Mouse (Mus musculus) stomach, postnatal 0 days (tissue): ENCODE data around the gene Maf. TPM values are rescaled to one million over a fixed set of nuclear protein-coding genes. Genes with fewer than 3 reads are reported as not detected.

ENCODE experiments used
- ATAC-seq: fragments of 200-750 bp; cut with Nextera tagmentation; 2 replicates; pipeline ENCODE4 v1.8.0; 2017; ENCODE audit not compliant: low FRiP score, low TSS enrichment
- DNase-seq: peaks from one replicate; pipeline ENCODE4 v3.0.0-alpha.2; 2016; ENCODE audit warnings: low spot score
- H3K27ac ChIP-seq: fragments of 300-500 bp; sonication (generic); replicated peaks from 2 replicates; pipeline ENCODE4 v1.5.1; 2014; ENCODE audit warnings: mild to moderate bottlenecking, control low read depth
- H3K27me3 ChIP-seq: fragments of 300-500 bp; sonication (generic); 2 replicates; pipeline ENCODE4 v1.6.1; 2014; ENCODE audit warnings: low read length; ENCODE audit not compliant: control insufficient read depth, insufficient read depth
- H3K36me3 ChIP-seq: fragments of 300-500 bp; sonication (generic); 2 replicates; pipeline ENCODE4 v1.6.1; 2014; ENCODE audit warnings: low read length, mixed read lengths; ENCODE audit not compliant: control insufficient read depth, insufficient read depth
- H3K4me1 ChIP-seq: fragments of 300-500 bp; sonication (generic); replicated peaks from 2 replicates; pipeline ENCODE4 v1.6.1; 2014; ENCODE audit warnings: antibody characterized with exemption; ENCODE audit not compliant: control insufficient read depth, insufficient read depth
- H3K4me2 ChIP-seq: fragments of 300-500 bp; sonication (generic); replicated peaks from 2 replicates; pipeline ENCODE4 v1.6.1; 2014; ENCODE audit warnings: low read depth, mild to moderate bottlenecking, control low read depth, moderate library complexity
- H3K4me3 ChIP-seq: fragments of 300-500 bp; sonication (generic); 2 replicates; pipeline ENCODE4 v1.5.1; 2014; ENCODE audit warnings: low read depth, low read length, control low read depth
- H3K9ac ChIP-seq: fragments of 300-500 bp; sonication (generic); 2 replicates; pipeline ENCODE4 v1.6.1; 2014; ENCODE audit warnings: mild to moderate bottlenecking, low read length, control low read depth, mixed read lengths
- H3K9me3 ChIP-seq: fragments of 300-500 bp; sonication (generic); 2 replicates; pipeline ENCODE4 v1.6.1; 2016; ENCODE audit warnings: low read length; ENCODE audit not compliant: control insufficient read depth
- CTCF ChIP-seq: IDR thresholded peaks from 2 replicates; pipeline ENCODE4 v1.5.1; 2016; ENCODE audit warnings: antibody characterized with exemption, low read depth, mild to moderate bottlenecking, moderate library complexity
- EP300 ChIP-seq: optimal IDR thresholded peaks from 2 replicates; pipeline ENCODE3; 2016; ENCODE audit warnings: antibody characterized with exemption
- WGBS: fragments of 180-500 bp; shearing (Covaris S2); extraction: QIAGEN DNeasy Blood & Tissue Kit; methylation state at CpG from one replicate; pipeline ENCODE4 v1.1.7; 2014; 5-methylcytosine and 5-hydroxymethylcytosine counted together
- polyA plus RNA-seq: library from polyadenylated mRNA; unstranded; fragments of >200 nt; fragmentation: Nextera tagmentation; extraction: Ambion mirVana; gene quantifications from 2 replicates; pipeline ENCODE4 v1.2.1, GENCODE M21; 2015

The Maf gene
- polyA plus RNA-seq, 1 experiment from 2014 or later, result 5.1 TPM

DNA sequence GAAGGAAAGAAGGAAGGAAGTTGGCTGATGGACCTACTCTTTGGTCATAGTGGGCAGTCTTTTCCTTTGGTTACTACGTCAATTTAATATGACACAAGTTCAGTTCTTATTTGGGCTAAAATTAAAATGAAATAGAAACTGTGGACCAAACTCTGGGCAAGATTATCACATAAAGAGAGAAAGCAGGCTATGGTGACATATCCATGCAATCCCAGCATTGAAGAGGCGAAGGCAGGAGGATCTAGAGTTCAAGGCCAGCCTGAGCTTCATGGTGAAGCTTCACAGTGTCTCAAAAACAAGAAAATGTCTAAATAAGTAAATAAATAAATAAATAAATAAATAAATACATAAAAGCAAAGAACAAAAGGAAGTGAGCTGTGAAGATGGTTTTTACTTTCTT, 42.7 kb downstream of the Maf start:
- H3K36me3 ChIP-seq, result no peaks in the 10 kb centered on the region
- no peaks in the 10 kb centered on the region for H3K4me1 ChIP-seq
- TF ChIP-seq EP300, result no peak
- no peak for TF ChIP-seq CTCF
- no peak overlapping the region for H3K9ac ChIP-seq
- no peak for ATAC-seq
- no peak overlapping the region for H3K4me3 ChIP-seq
- H3K27me3 ChIP-seq, result no peaks in the 10 kb centered on the region
- no peak overlapping the region for H3K27ac ChIP-seq
- H3K9me3 ChIP-seq, result no peaks in the 10 kb centered on the region
- no peak for DNase-seq
- 90% methylated on average over 2 of the region's 2 CpGs for WGBS
- no peak overlapping the region for H3K4me2 ChIP-seq

DNA sequence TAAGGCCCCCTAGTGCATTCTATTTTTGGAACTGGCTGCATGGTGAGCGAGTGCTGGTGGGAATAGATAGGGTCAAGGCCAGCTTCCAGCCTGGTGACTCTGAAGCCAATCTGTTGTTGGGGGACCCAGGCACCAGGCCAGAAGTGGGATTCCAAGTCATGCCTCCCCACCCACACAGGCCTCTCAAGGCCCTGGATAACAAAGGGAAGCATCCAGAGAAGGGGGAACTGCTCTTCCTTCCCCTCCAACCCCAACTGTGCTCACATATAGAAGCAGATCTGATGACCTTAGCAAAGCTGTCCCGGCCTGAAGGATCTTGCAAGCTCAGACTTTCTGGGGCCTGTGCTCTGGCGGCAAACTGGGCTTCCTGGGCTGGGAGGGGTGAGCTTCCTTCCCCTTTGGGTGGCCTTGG, 57.5 kb downstream of the Maf start:
- TF ChIP-seq EP300 (no peak), CTCF (no peak)
- Histone ChIP-seq H3K4me3 (no peak overlapping the region), H3K27ac (no peak overlapping the region), H3K27me3 (no peaks in the 10 kb centered on the region), H3K9ac (no peak overlapping the region), H3K4me1 (no peaks in the 10 kb centered on the region), H3K9me3 (no peaks in the 10 kb centered on the region), H3K4me2 (no peak overlapping the region), H3K36me3 (no peaks in the 10 kb centered on the region)
- ATAC-seq, result no peak
- no peak for DNase-seq
- 73% methylated on average over 3 of the region's 3 CpGs for WGBS

DNA sequence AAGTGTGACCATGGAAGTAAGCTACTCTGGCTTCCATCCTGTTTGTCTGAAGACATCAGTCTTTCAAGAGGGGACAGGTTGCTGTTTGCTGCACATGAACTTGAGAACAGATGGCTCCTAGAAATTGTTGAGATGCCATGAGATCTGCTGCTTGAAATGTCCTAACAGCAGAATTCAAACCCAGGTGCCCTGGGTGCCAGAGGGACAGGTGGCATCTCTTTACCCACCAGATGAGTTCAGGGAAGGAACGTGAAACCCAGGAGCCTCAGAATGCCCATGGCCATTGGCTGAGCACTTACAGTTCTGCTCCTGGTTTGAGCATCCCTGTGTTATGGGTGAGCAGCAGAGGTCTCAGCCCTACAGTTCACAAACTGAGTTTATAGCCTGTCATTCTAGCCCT, 62.5 kb downstream of the Maf start:
- Histone ChIP-seq H3K9me3 (no peaks in the 10 kb centered on the region), H3K4me1 (no peaks in the 10 kb centered on the region), H3K4me3 (no peak overlapping the region), H3K27me3 (no peaks in the 10 kb centered on the region), H3K27ac (no peak overlapping the region), H3K36me3 (no peaks in the 10 kb centered on the region), H3K9ac (no peak overlapping the region), H3K4me2 (no peak overlapping the region)
- WGBS, result 95% methylated on average over 1 of the region's 1 CpGs
- ATAC-seq (no peak), DNase-seq (no peak)
- TF ChIP-seq EP300 (no peak), CTCF (no peak)

DNA sequence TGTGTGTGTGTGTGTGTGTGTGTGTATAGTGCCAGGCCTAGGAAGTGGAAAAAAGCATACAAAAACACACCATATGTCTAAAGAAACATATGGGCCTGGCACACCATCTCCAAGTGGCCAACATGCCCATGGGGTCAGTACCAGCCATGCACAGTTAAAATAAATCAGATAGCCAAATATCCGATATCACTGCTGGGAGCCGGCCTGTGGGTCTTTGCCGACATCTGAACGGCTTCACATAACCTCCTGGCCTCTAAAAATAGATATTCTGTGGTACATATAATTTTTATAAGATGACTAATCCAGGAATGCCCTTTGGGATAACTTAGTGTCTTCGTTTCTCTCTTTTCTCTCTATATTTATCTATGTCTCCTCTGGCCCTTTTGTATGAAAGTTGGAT, 65.7 kb downstream of the Maf start:
- no peak overlapping the region for H3K4me3 ChIP-seq
- no peak for ATAC-seq
- H3K27me3 ChIP-seq, result no peaks in the 10 kb centered on the region
- H3K27ac ChIP-seq, result no peak overlapping the region
- H3K36me3 ChIP-seq, result no peaks in the 10 kb centered on the region
- H3K4me2 ChIP-seq, result no peak overlapping the region
- H3K4me1 ChIP-seq, result no peaks in the 10 kb centered on the region
- no peak overlapping the region for H3K9ac ChIP-seq
- DNase-seq, result no peak
- 88% methylated on average over 5 of the region's 5 CpGs for WGBS
- TF ChIP-seq EP300 (no peak), CTCF (no peak)
- H3K9me3 ChIP-seq, result no peaks in the 10 kb centered on the region

DNA sequence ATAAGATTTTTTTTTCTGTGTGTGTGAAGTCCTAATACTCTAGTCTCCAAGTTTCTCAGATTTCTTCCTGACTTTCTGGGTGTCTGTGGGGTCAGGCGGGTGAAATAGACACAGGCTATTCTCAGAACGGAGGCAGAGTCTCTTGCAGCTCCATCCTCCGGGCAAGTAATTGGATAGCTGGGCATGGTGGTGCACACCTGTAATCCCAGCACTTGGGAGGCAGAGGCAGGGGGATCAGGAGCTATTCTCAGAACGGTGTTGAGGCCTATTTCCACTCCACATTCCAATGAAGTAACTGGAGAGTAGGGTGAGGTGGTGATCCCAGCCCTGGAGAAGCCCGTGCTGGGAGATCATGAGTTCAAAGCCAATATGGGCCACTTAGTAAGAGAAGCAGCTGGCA, 67.6 kb downstream of the Maf start:
- Histone ChIP-seq H3K9me3 (no peaks in the 10 kb centered on the region), H3K4me1 (no peaks in the 10 kb centered on the region), H3K9ac (no peak overlapping the region), H3K27ac (no peak overlapping the region), H3K27me3 (no peaks in the 10 kb centered on the region), H3K4me2 (no peak overlapping the region), H3K4me3 (no peak overlapping the region), H3K36me3 (no peaks in the 10 kb centered on the region)
- no peak for ATAC-seq
- 77% methylated on average over 5 of the region's 5 CpGs for WGBS
- DNase-seq, result no peak
- TF ChIP-seq EP300 (no peak), CTCF (no peak)

DNA sequence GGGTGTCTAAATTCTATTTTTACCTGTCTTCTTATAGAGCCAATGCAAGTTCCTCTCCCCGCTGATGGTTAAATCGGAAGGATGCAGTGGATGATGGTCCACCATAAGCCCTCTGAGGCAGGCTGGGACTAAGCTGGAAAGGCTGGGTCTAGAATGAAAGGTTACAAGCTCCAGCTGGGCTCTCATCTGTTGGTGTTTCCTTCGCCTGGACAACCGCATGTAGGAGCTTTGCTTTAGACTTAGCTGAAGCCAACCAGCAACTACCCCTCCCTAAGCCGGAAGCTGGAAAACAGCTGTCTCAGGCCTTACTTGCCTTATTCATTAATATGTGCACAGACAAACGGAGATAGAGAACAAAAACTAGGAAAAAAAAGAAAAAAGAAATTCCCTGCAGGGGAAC, 70.8 kb downstream of the Maf start:
- Histone ChIP-seq H3K9me3 (no peaks in the 10 kb centered on the region), H3K9ac (no peak overlapping the region), H3K27me3 (no peaks in the 10 kb centered on the region), H3K36me3 (no peaks in the 10 kb centered on the region), H3K27ac (no peak overlapping the region), H3K4me1 (no peaks in the 10 kb centered on the region), H3K4me3 (no peak overlapping the region), H3K4me2 (no peak overlapping the region)
- whole genome bisulfite sequencing, result 57% methylated on average over 6 of the region's 6 CpGs
- no peak for TF ChIP-seq EP300
- TF ChIP-seq CTCF, result no peak
- DNase-seq, result no peak
- no peak for ATAC-seq
